Mouse (Mus musculus): ENCODE results near the gene Bicra. TPM values are rescaled to one million over a fixed set of nuclear protein-coding genes. Genes with fewer than 3 reads are reported as not detected.
A peak's percentile ranks its signal among the peaks of the same experiment; 100 is the strongest.

Bicra gene
- polyA plus RNA-seq, 1 experiment from 2014 or later: 2.3 TPM

DNA sequence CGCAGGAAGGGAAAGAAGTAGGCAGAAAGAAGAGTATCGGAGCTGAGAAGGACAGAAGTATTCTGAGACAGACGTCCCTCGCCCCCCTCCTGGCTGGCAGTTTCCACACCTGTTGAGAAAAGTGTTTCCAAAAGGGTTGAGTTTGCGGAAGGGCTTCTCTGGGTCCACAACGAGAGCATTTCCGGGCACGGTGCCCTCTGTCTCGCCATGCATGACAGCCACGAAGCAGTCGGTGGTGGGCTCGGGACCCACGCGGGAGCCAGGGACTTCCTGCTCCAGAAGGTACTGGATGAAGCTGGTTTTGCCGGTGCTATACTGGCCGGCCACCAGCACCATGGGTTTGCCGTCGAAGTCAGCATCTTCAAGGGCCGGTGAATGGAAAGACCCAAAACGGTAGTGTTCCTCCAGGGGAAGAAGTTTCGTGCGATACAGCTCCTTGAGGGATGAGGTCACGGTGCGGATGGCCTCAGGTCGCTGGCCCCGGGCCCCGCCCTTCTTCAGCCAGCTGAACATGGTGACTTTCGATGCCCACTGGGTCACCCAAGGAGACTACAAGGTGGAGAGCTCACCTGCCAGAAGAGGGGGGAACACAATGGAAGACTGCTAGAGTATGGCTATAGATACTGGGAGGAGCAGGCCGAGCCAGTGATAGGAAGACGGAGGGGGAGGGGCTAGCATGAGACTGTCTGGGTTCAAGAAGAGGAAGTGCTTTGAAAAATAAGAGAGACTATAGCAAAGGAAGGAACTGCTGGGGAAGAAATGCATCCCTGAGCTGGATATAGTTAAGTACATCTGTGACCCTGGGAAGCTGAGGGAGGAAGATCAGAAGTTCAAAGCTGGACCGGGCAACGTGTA is 83.7 kb downstream of the Bicra start:
- Histone ChIP-seq H3K27me3 (replicated peaks; ENCODE audit: insufficient read depth, low read length) (no peaks in the 10 kb centered on the region), H3K4me3 (ENCODE audit: low read depth, low read length) (peak overlapping the region; percentile 17), H3K9ac (replicated peaks; ENCODE audit: low read depth) (no peak overlapping the region), H3K9me3 (ENCODE audit: low read length) (no peaks in the 10 kb centered on the region), H3K36me3 (ENCODE audit: insufficient read depth, low read length) (no peaks in the 10 kb centered on the region), H3K4me2 (replicated peaks; ENCODE audit: low read depth, low read length) (peak overlapping the region; percentile 46), H3K4me1 (ENCODE audit: insufficient read depth, low read depth, low read length) (peaks cover 39% of the 10 kb centered on the region), H3K27ac (ENCODE audit: low read length) (peak overlapping the region; percentile 93)
- ATAC-seq (no peak), DNase-seq (ENCODE audit: low spot score) (no peak)
- 54% methylated on average over 32 of the region's 32 CpGs for WGBS
- no peak for TF ChIP-seq CTCF (IDR thresholded peaks at IDR 0.05)
- no peak for TF ChIP-seq EP300 (IDR thresholded peaks at IDR 0.05)

DNA sequence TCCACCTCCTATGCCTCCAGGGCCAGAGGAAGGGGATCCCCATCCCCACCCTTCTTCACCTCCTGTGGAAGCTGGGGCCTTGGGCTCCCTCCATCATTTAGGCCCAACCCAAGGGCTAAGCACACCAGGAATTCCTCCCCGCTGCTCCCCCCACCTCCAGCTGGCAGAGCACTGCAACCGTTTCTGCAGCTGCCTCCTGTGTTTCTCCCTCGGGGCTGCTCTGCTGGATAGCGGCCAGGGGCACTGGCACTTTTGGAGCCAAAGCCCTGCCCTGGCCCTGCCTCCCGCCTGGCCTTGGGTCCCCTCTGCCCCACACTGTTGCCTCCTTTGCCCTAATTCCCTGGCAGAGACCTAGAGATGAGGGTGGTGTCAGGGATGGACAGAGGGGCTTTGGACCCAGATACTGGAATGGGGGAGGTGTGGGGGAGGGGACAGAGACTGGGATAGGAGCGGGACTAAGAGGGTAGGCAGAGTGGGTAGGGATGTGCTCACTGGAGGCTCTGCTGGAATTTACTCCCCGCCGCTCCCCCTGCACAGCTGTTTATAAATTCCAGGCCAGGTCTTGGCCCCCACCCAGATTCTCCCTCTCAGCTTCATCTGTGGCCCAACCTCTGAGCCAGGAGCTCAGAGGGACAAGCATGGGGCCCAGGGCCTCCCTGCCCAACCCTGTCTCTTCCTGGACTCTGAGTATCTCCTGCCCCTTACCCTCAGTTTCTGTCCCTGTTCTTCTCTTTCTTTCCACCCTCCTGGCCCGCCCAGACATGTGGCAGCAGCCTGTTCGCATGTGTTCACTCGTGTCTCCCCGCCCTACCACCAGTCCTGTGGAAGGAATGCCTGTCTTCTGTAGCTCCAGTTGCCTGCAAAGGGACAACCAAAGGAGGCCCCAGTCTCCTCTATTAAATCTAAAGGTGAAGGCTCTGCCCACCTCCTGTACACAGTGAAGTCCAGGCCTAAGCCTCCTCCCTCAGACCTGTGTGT is 85.1 kb downstream of the Bicra start:
- ATAC-seq (peak; percentile 79), DNase-seq (ENCODE audit: low spot score) (peak; percentile 96)
- Histone ChIP-seq H3K27me3 (replicated peaks; ENCODE audit: insufficient read depth, low read length) (no peaks in the 10 kb centered on the region), H3K9me3 (ENCODE audit: low read length) (no peaks in the 10 kb centered on the region), H3K4me1 (ENCODE audit: insufficient read depth, low read depth, low read length) (peaks cover 44% of the 10 kb centered on the region), H3K27ac (ENCODE audit: low read length) (peak overlapping the region; percentile 93), H3K4me2 (replicated peaks; ENCODE audit: low read depth, low read length) (peak overlapping the region; percentile 39), H3K9ac (replicated peaks; ENCODE audit: low read depth) (0 out of 2 replicates have a peak overlapping the region, but pooled peaks have one; percentile 6), H3K36me3 (ENCODE audit: insufficient read depth, low read length) (peaks cover 1% of the 10 kb centered on the region; the same call in 1 of the 2 replicates), H3K4me3 (ENCODE audit: low read depth, low read length) (no peak overlapping the region)
- WGBS: 14% methylated on average over 12 of the region's 12 CpGs
- TF ChIP-seq CTCF (IDR thresholded peaks at IDR 0.05) (no peak), EP300 (IDR thresholded peaks at IDR 0.05) (peak; percentile 57; the same call in 1 of the 2 replicates)

DNA sequence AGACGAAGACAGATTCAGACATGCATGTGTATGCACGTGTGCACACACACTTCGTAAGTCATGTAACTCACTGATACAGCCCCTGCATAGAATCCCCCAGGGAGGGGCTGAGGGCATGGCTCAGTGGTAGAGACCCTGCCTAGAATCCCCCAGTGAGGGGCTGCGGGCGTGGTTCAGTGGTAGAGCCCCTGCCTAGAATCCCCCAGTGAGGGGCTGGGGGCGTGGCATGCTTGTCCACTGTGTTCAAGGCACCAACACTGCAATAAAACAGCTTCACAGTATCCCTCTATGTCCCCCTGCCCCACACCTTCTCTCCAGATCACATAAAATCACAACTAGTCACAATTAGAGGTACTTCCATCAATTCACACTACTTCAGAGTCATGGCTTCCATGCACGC is 85.9 kb downstream of the Bicra start:
- DNase-seq (ENCODE audit: low spot score) (no peak), ATAC-seq (no peak)
- H3K4me1 ChIP-seq (ENCODE audit: insufficient read depth, low read depth, low read length): peaks cover 44% of the 10 kb centered on the region
- H3K4me2 ChIP-seq (replicated peaks; ENCODE audit: low read depth, low read length): peak overlapping the region; percentile 39
- no peak overlapping the region for H3K4me3 ChIP-seq (ENCODE audit: low read depth, low read length)
- TF ChIP-seq EP300 (IDR thresholded peaks at IDR 0.05): no peak
- no peak for TF ChIP-seq CTCF (IDR thresholded peaks at IDR 0.05)
- WGBS: 80% methylated on average over 7 of the region's 7 CpGs
- H3K9ac ChIP-seq (replicated peaks; ENCODE audit: low read depth): no peak overlapping the region
- H3K9me3 ChIP-seq (ENCODE audit: low read length): no peaks in the 10 kb centered on the region
- peak overlapping the region; percentile 93 for H3K27ac ChIP-seq (ENCODE audit: low read length)
- peaks cover 9% of the 10 kb centered on the region; the same call in 1 of the 2 replicates for H3K36me3 ChIP-seq (ENCODE audit: insufficient read depth, low read length)
- no peaks in the 10 kb centered on the region for H3K27me3 ChIP-seq (replicated peaks; ENCODE audit: insufficient read depth, low read length)

DNA sequence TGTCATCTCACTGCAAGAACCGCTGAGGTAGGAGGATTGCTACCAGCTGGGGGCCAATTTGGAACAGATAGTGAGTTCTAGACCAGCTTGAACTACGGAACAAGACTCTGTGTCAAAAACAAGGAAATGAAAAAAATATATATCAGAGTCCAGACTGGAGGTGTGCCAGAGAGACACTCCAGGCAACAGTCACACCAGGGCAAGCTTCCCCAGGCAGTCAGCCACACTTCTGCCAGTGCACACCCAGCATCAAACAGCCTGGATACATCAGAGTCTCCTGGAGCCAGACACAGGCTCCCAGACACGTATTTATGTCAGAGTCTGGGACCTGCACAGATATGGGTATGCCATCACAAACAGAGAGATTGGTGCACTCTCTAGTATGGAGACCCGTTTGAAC is 86.5 kb downstream of the Bicra start:
- 32% methylated on average over 4 of the region's 4 CpGs for WGBS
- Histone ChIP-seq H3K9me3 (ENCODE audit: low read length) (no peaks in the 10 kb centered on the region), H3K4me2 (replicated peaks; ENCODE audit: low read depth, low read length) (0 out of 2 replicates have a peak overlapping the region, but pooled peaks have one; percentile 39), H3K27ac (ENCODE audit: low read length) (peak overlapping the region; percentile 93), H3K9ac (replicated peaks; ENCODE audit: low read depth) (no peak overlapping the region), H3K4me1 (ENCODE audit: insufficient read depth, low read depth, low read length) (peaks cover 44% of the 10 kb centered on the region), H3K4me3 (ENCODE audit: low read depth, low read length) (no peak overlapping the region), H3K27me3 (replicated peaks; ENCODE audit: insufficient read depth, low read length) (no peaks in the 10 kb centered on the region), H3K36me3 (ENCODE audit: insufficient read depth, low read length) (peaks cover 14% of the 10 kb centered on the region; the same call in 1 of the 2 replicates)
- no peak for TF ChIP-seq EP300 (IDR thresholded peaks at IDR 0.05)
- TF ChIP-seq CTCF (IDR thresholded peaks at IDR 0.05): no peak
- ATAC-seq (peak; percentile 17), DNase-seq (ENCODE audit: low spot score) (peak; percentile 68)

DNA sequence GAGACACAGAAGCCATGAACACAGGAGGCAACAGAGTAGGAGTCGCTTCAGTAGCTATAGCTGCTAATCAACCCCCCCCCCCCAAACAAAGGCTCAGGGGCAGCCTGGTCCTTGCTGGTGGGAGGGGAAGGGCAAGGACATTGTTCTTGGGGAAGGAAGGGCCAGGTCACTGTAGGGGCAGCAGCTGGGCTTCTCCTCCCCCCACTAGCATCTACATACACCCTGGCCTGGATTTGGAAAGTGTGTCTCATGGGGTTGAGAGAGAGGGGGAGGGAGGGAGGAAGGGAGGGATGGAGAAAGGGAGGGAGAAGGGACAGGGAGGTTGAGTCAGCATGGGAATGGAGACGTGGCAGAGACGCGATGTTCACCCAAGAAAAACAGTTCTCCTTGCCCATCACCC is 87.0 kb downstream of the Bicra start:
- H3K4me1 ChIP-seq (ENCODE audit: insufficient read depth, low read depth, low read length): peaks cover 45% of the 10 kb centered on the region
- peak; percentile 69 for DNase-seq (ENCODE audit: low spot score)
- peak; percentile 52; the same call in 1 of the 2 replicates for TF ChIP-seq EP300 (IDR thresholded peaks at IDR 0.05)
- no peak for TF ChIP-seq CTCF (IDR thresholded peaks at IDR 0.05)
- H3K4me2 ChIP-seq (replicated peaks; ENCODE audit: low read depth, low read length): no peak overlapping the region
- H3K9me3 ChIP-seq (ENCODE audit: low read length): no peaks in the 10 kb centered on the region
- no peak overlapping the region for H3K9ac ChIP-seq (replicated peaks; ENCODE audit: low read depth)
- peak overlapping the region; percentile 81 for H3K27ac ChIP-seq (ENCODE audit: low read length)
- peaks cover 14% of the 10 kb centered on the region; the same call in 1 of the 2 replicates for H3K36me3 ChIP-seq (ENCODE audit: insufficient read depth, low read length)
- peak; percentile 9 for ATAC-seq
- H3K4me3 ChIP-seq (ENCODE audit: low read depth, low read length): no peak overlapping the region
- H3K27me3 ChIP-seq (replicated peaks; ENCODE audit: insufficient read depth, low read length): no peaks in the 10 kb centered on the region
- WGBS: 28% methylated on average over 4 of the region's 4 CpGs
